Mouse (Mus musculus) frontal cortex, adult 2 months (tissue): ENCODE data around the gene 4930548H24Rik. TPM values are rescaled to one million over a fixed set of nuclear protein-coding genes. Genes with fewer than 3 reads are reported as not detected.
"Not testable (repeated sequence)": the region's sequence is repeated elsewhere in the genome, so short reads cannot be mapped to it uniquely, and the experiment has no call there.

Experiments
- DNase-seq, 2 experiments: peaks; one replicate each; pipeline ENCODE4 v3.0.0; 2022; ENCODE audit warnings: low spot score in 1 of 2; ENCODE audit errors: extremely low spot score in 1 of 2
- polyA plus RNA-seq: library from polyadenylated mRNA; depleted of rRNA; stranded (reverse); fragments of >200 nt; gene quantifications from 2 replicates; pipeline ENCODE4 v1.2.3, GENCODE M21; 2012; rRNA removed

The 4930548H24Rik gene
- not detected in 2 replicates for polyA plus RNA-seq

DNA sequence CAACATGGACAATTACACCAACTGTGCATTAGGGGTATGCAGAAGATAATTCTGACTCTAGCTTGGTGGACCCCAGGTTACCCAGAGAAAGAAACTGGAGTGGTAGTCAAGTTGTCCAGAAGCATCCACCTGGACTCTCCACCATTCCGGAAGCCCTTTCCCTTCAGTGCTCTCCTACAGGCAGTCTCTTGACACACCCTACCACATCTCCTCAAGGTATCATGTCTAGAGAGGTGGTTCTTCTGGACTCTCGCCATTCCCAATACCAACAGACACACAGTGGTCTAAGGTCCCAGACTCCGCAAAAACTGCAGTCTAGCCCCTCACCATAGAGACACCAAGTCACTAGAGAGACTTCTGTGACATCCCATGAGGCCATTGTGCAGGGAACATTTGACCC lies at the start of gene 4930548H24Rik:
Gene 4930548H24Rik (plus strand): TSS at position 301 of the 400 bp plus-strand sequence.
- no peak for DNase-seq

DNA sequence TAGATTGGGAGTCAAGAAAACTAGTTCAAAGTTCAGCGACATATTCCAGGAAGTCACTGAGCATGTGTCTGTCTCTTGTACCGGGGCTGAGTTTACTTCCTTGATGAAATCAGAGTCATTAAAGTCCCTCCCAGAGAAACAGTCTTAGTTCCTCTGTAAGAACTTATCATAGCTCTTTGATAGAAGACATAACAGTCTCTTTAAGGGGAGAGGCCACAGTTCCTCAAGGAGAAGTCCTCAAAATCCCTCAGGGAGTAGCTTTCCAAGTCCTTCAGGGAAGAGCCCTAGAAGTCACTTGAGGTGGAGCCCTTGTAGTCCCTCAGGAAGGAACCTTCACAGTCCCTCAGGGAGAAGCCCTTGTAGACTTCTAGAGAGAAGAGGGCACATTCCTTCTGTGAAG lies 34.2 kb upstream of the 4930548H24Rik start:
- no peak for DNase-seq

DNA sequence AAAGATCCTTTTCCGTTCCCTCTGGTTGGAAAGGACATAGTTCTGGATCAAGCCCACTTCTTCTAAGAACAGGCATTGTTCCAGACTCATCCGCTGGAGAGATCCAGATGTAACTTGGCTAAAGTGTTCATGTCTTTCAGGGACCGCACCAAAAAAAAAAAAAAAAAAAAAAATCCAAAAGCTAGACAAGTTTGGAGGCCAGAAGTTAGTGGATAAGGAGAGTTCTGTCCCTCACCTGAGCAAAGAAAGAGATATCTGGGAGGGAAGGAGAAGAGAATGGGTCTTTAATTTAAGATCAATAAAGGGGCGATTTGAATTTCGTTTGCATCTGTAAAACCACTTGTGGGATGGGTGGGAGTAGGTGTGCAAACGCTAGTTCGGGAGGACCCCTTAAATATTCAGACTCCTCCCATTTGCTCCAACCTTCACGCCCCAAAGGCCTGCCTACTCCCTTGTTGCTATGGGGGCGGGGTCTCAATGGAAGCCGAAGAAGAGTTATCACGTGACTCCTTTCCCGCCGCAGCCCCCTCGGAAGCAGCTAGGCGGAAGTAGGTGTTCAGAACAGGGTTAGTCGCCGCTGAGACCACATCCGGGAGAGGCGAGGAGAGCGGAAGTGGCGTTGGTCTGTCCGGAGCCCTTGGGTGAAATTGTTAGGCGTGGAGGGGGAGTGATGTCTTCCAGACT lies 33.5 kb upstream of the 4930548H24Rik start, which contains the start of gene Zfp512:
Gene Zfp512 (plus strand): TSS at position 554 of the 684 bp plus-strand sequence.
- peak; percentile 94 for DNase-seq

DNA sequence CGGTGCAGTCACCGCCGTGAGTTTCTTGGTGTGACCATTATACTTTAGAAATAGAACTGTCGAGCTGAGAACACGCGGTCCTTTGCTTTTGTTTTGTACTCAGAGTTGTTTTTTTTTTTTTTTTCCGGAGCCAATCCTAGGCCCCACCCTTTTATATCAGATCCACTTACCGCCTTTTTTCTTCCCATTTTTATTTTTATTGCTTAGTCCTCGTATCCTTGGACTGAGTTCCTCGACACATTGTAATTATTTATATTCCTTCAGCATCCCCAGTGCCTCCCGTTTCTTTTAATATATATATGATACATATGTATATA lies 33.0 kb upstream of the 4930548H24Rik start:
- no peak for DNase-seq

DNA sequence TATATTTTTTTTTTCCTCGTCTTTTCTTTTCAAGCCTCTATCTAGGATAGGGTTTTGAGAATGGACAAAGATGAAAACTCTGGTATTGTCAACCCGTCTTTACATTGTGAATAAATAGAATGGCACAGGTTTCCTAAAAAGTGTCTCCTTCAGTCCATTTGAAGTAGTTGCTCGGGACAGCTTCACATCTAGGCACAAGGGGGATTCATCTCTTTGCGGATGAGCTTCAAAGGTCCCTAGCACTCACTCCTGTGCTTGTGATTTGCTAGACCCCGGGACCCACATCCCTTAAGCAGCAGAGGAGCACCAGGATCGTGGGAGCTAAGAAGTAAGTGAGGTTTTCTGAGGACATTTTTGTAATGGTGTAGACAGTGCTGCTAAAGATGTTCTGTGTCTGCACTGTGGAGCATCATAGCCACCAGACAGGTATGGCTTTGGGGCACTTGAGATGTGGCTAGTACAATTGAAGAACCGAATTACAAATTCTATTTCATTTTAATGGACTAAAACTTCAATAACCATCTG lies 32.6 kb upstream of the 4930548H24Rik start:
- no peak for DNase-seq

DNA sequence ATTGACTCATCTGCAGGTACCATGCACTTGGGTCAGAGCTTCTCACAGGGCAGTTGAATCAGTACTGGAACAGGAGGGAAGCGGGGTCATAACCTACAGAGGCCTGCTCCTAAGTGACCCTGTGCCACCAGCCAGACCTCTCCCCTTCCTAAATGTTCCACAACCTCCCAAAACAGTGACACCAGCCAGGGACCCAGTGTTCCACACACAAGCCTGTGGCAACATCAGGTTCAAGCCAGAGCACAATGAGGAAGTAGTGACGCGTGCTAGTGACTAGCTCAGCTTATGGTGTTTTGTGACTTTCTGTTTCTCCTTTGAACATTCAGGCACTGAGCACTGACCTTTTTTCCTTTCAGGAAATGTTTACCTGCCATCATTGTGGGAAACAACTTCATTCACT lies 17.7 kb upstream of the 4930548H24Rik start:
- DNase-seq, result no peak

DNA sequence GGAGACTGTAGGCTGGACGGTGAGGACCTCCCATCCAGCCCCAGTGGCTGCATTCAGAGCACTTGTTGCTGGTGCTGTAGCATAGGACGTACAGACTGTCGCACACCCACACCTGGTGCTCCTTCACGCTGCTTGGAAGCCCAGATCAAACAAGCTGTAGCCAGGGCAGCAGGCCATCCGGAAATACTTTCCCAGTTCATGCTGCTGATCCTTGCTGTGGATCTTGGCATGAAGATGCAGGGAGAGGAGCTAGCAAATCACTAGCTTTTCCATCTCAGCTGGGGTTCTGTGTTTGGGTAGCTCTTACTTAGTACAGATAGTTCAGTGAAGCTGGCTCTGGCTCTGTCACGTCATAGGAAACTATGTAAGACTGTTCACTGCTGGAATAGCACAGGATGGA lies 15.8 kb upstream of the 4930548H24Rik start:
- no peak for DNase-seq

DNA sequence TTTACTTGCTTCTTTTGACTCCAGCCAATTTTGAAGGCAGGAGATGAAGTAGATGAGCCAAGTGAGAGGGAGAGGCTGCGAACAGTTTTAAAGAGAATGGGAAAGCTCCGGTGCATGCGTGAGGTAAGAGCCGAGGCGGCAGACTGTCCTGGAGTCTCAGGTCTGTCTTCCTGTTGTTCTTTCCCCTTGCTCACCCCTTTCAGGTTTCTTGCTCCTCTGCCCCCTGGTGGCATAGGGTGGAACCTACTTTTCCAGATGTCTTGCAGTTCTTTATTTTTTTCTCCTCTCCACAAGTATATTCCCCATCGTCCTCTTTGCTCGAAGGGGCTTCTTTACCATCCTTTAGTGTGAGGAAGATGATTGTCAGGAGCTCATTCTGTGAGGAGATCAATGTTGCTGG lies 15.2 kb upstream of the 4930548H24Rik start:
- peak in 1 of 2 experiments; percentile 71 for DNase-seq

DNA sequence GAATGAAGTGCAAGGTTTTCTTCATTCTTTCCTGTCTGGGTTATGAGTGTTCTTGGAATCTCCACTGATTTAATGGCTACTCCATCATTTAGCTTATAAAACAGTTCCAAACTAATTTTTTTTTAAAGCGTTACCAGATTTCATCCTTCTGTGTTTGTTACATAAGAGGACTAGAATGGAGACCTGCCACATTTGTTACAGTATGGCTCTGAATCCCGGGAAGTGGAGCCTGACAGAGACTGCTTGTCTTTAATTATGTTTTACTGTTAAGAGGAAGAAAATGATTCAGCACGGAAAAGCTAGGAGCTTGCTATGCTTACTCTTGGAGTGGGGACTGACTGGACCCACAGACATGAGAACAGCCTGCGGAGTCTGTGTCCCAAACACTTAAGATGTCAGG lies 5.0 kb upstream of the 4930548H24Rik start:
- no peak for DNase-seq

DNA sequence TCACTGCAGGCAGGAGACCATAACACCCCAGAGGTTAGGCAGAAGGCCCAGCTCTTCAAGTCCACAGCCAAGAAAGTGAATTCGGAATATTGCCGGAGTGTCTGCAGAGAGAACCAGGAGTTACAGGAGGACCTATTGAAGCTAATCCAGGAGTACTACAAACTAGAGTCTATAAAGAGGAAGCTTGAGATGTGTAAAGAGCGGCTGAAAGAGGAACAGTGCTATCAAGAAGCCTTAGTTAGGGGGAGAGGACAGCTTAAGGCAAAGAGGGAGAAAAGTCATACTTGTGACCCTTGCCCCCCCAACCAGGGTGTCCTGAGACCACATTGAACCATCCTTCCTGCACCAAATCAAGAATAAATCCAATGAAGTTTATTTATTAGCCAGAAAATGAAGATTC lies 2.3 kb downstream of the 4930548H24Rik start:
- DNase-seq, result no peak

DNA sequence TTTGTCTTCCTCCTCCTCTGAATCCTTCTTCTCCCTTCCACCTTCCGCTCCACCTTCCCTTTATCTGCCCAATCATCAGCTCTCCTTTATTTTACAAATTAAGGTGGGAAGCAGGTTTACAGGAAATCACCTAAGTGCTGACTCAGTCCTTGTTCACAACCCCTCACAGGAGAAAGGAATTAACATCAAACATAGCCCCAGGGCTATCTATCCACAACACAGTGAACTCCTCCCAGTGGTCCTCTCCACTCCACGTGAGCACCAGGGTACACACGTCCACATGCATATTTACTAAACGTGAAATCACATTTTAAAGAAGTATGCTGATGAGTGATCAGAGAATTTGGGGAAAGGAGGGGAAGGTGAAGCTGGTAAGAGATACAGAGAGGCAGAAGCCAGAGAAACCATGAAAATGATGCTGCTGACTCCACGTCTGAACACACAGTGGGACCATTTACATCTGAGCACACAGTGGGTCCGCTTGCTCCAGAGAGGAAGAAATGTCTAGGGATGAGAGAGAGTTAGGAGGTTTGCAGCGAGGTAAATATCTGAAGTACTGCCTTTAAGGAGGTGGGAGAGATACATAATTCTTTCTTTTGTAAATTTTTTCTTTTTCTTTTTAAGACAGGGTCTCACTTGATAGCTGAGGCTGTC lies 3.7 kb downstream of the 4930548H24Rik start:
- DNase-seq, result no peak

DNA sequence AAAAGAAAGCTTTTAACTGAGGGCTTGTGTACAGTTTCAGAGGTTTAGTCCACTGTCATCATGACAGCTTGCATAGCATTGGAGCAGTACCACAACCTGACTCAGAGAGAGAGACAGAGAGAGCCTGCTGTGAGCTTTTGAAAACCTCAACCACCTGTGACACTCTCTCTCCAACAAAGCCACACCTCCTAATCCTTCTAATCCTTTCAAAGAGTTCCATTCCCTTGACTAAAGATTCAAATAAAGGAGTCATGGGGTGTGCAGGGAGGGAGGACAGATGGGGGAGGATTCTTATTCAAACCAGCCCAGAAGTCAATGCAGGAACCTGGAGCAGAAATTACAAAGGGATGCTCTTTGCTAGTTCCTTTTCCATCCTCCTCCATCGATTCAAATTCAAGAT lies 6.5 kb downstream of the 4930548H24Rik start:
- no peak for DNase-seq

DNA sequence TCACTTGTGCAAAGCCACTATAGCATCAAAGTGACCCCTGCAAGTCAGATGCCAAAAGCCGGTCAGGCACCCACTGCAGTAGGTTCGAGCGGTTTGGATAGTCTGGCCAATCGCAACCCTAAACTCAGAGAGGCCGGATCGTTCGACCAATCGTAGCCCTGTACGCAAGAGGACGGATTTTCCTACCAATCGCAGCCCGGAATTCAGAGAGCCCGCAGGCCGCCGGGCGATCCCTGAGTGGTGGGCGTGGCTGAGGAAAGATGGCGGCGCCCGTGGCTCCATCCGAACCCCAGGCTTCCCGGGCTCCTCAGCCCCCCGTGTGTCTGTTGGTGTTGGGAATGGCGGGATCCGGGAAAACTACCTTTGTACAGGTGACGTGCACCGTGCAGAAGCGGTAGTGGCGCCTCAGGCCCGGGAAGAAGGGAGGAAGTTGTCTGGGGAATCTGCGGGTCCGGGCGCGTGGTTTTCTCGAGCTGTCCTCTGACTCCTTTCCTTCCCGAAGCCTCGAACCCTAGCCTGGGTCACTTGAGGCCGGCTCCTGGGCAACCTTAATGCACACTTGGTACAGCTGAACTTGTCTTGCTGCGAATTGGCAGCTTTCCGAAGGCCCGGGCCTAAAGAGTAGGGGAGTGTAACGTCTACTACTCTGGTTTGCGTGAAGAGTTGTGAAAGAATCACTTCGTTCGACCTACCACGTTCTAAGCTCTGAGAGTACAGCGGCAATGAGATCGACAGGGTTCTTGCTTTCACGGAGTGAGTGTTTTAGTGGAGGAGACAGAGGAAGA lies 9.2 kb downstream of the 4930548H24Rik start, which contains the start of gene Gpn1:
Gene Gpn1 (plus strand): TSS at position 229 of the 785 bp plus-strand sequence.
- DNase-seq, result peak; percentile 90 to 96

DNA sequence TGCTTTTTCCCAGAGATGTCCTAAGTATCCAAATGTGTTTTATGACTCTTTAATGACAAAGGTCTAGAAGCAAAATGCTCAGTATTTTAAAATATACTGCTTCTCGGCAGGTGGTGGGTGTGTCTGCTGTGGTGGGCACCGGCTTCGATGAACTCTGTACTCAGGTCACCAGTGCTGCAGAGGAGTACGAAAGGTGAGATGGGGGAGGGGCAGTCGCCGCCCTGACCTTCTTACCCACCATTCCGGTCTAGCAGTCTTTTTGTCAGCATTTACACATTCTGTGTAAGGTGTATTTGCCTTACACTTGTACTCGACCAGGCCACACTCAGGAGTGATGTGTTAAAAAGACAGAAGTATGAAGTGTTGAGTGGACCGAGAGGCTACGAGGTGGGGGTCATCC lies 19.3 kb downstream of the 4930548H24Rik start:
- DNase-seq, result no peak

DNA sequence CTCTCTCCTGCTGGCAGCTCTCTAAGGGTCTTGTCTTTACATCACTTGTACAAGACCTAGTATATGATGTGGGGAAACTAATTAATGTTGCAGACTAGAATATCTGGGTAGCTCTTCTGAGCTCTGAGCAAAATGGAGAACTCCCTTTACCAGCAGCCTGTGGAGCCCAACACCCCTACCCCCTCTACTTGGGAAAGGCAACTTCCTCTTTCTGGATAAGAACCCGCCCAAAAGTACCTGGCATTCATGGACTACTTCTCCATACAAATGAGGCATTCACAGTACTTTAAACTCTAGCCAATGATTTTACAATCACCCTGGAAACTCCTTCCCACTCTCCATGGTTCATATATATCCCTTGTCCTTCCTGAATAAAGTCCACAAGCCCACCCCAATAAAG lies 26.9 kb downstream of the 4930548H24Rik start:
- DNase-seq, result no peak

DNA sequence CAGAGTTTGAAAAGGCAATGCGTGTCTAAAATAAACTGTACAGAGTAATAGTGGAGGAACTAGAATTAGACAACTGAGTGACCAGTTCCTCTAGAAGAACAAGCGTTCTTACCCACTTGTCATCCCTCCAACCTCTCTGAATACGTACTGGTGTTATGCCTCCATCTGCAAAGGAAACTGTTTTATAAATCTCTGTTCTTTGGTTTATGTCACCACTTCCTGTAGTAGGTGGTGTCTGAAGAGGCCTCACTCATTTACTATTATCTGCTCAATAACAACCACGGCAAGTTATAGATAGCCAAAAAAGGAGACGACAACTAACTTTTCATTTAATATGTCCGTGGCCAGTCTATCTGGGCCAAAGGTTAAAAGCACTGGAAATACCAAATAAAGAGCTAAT lies 35.0 kb downstream of the 4930548H24Rik start:
- DNase-seq, result no peak

DNA sequence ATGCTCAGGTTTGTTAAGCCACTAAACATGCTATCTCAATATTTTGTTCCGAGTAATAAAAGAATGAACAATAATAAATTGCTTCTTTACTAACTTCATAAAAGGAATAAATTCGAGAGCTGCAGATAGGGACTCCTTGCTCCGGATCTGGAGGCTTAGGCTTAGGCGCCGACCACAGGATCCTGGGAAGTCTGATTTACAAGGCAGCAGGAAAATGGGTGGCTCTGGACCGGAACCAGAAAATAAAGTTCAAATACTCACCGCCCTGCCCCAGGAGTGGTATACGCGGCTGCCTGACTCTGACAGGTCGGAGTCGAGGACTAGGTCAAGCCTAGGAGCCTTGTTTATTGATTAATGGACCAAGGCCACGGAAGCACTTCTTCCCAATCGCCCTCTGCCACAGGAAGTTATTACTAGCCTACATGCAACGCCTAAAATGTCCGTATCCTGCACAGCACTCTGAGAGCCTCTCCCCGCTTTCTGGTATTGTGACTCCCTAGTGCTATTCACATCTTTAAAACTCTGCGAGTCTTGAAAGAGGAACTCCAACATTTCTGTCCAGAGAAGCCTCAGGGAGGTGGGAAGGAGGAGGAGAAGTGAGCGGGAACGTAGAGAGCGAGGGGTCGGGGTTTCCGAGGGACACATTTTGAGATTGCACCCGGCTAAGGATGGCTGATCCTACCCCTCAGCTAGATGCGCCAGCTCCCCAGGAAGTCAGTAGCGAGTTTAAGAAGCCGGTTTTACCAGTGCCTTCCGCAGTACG lies 41.0 kb downstream of the 4930548H24Rik start, which contains the start of gene Slc4a1ap:
Gene Slc4a1ap (plus strand): TSS at position 642 of the 763 bp plus-strand sequence.
- DNase-seq, result peak; percentile 43 to 81

DNA sequence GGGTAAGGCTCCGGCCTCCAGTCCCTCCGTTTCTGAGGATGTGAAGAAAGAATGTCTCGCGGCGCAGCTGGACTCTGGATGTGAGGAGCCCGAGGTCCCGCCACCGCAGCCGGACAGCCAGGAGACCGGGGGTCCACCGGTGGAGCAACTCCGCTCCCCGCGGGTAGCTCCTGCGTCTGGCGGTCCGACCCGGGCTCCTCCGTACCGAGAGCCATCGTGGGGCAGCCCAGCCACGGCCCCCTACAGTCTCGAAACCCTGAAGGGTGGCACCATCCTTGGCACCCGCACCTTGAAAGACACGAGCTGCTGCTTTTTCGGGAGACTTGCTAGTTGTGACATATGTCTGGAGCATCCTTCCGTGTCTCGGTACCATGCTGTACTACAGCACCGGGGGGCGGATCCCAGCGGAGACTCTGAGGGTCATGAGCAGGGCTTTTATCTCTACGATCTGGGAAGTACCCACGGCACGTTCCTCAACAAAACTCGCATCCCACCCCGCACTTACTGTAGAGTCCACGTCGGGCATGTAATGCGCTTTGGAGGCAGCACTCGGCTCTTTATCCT lies 41.7 kb downstream of the 4930548H24Rik start:
- peak in 1 of 2 experiments; percentile 4 for DNase-seq

DNA sequence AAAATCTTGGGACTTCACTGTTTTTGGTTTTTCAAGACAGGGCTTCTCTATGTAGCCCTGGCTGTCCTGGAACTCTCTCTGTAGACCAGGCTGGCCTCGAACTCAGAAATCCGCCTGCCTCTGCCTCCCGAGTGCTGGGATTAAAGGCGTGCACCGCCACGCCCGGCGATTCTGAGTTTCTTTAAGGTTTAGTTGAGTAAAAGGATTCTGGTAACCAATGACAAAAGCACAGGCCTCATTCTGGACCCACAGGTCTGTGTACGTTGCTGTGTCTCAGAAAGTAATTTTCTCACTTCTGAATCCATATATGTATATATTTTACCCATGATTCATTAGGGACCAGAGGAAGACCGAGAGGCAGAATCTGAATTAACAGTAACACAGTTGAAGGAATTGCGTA lies 42.2 kb downstream of the 4930548H24Rik start, which contains the start of gene Supt7l:
Gene Supt7l (minus strand): TSS at position 101 of the 400 bp plus-strand sequence.
- DNase-seq, result not testable (repeated sequence)

DNA sequence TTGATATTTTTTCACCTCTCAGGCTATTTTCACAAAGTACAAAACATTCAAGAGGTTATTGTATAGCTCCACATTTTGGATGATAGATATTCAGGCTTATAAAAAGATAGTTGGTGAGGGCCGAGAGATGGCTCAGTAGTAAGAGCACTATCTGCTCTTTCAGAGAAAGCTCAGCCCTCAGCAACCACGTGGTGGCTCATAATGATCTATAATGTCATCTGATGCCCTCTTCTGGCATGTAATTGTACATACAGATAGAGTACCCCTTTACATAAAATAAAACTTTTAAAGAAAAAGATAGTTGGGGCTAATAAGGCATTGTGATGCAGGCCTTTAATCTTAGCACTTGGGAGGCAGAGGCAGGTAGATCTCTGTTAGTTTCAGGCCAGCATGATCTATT lies 43.0 kb downstream of the 4930548H24Rik start:
- no peak for DNase-seq
